10 mouse cellular contexts compared by ENCODE assay signal in the genomic region with DNA sequence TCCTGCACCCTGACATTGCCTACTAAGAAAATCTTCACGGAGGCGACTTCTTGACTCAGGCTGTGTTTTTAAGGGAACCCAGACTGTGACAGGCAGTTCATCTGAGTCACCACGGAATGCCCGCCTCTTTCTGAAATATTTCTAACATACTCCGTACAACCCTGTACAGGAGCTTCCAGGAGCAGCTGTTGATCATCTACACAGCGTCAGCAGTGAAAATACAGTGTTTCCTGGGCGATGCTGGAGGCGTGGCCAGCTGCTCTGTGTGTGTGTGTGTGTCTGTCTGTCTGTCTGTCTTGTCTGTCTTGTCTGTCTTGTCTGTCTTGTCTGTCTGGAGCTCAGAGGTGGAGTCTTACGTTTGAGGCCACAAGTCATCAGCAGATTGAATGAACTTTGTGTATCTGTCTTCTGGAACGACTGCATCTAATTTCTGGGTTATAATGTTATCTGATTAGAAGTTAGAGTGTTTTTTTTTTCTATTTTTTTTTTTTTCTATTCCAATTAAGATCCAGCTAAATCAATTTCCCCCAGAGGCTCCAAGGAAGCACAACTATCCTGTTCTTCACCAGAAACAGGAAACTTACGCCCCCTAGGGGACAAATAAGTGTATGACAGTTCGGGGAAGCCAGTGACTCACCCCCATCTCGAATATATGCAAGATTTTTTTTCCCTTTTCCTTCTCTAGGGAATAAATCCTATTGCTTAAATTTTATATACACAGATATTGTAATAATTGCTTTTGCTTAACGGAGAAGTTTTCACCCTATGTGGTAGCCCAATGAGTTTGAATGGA. TPM values are rescaled to one million over a fixed set of nuclear protein-coding genes. Genes with fewer than 3 reads are reported as not detected.
DNase-seq lines count a peak whose midpoint lies in the region; ATAC-seq lines count a peak whose summit lies in the region.
"Had no signal": no experiment of that assay in that cellular context is flagged by ENCODE, and none has a peak within 500 bp of the region (broad histone marks: within the 10 kb centered on the region; RNA-seq: fewer than 3 reads in every experiment).

No protein-coding gene starts in this region.

- no peak overlapping the region for H3K9ac ChIP-seq in midbrain, embryonic 11.5 days (ENCODE audit: low read length)
- H3K9ac ChIP-seq in midbrain, embryonic 13.5 days (replicated peaks): no peak overlapping the region
- no peak overlapping the region; the same call in 1 of the 2 replicates for H3K9ac ChIP-seq in stomach, embryonic 16.5 days (ENCODE audit: low read length)

- H3K36me3 ChIP-seq in midbrain, embryonic 11.5 days (ENCODE audit: control insufficient read depth, insufficient read depth, low read length): no peaks in the 10 kb centered on the region
- no peaks in the 10 kb centered on the region for H3K36me3 ChIP-seq in midbrain, embryonic 13.5 days
- no peaks in the 10 kb centered on the region for H3K36me3 ChIP-seq in stomach, embryonic 16.5 days (ENCODE audit: control insufficient read depth, insufficient read depth, low read length)

- H3K4me3 ChIP-seq in midbrain, embryonic 11.5 days (ENCODE audit: low read depth, low read length): no peak overlapping the region
- H3K4me3 ChIP-seq in midbrain, embryonic 13.5 days (replicated peaks): no peak overlapping the region
- no peak overlapping the region for H3K4me3 ChIP-seq in stomach, embryonic 16.5 days (replicated peaks; ENCODE audit: low read length)

- H3K27me3 ChIP-seq in midbrain, embryonic 11.5 days (ENCODE audit: control insufficient read depth, insufficient read depth, low read length): no peaks in the 10 kb centered on the region
- H3K27me3 ChIP-seq in midbrain, embryonic 13.5 days: no peaks in the 10 kb centered on the region
- H3K27me3 ChIP-seq in stomach, embryonic 16.5 days (ENCODE audit: control insufficient read depth, insufficient read depth, low read length): no peaks in the 10 kb centered on the region

- no peak overlapping the region for H3K27ac ChIP-seq in midbrain, embryonic 11.5 days (ENCODE audit: low read depth, low read length)
- H3K27ac ChIP-seq in midbrain, embryonic 13.5 days: no peak overlapping the region
- peak overlapping the region; percentile 53 for H3K27ac ChIP-seq in stomach, embryonic 16.5 days (ENCODE audit: low read length)

- no peaks in the 10 kb centered on the region for H3K4me1 ChIP-seq in midbrain, embryonic 11.5 days (ENCODE audit: control insufficient read depth, insufficient read depth, low read length)
- H3K4me1 ChIP-seq in midbrain, embryonic 13.5 days (replicated peaks): peaks cover 20% of the 10 kb centered on the region
- H3K4me1 ChIP-seq in stomach, embryonic 16.5 days (ENCODE audit: control insufficient read depth, insufficient read depth, low read length): 0 out of 2 replicates have a peak, but pooled peaks cover 2% of the 10 kb centered on the region

- H3K9me3 ChIP-seq in midbrain, embryonic 11.5 days (ENCODE audit: control insufficient read depth, low read length): no peaks in the 10 kb centered on the region
- H3K9me3 ChIP-seq in midbrain, embryonic 13.5 days: no peaks in the 10 kb centered on the region
- no peaks in the 10 kb centered on the region for H3K9me3 ChIP-seq in stomach, embryonic 16.5 days (replicated peaks; ENCODE audit: control insufficient read depth, low read length)

- ATAC-seq in midbrain, embryonic 11.5 days (ENCODE audit: low FRiP score): no peak
- no peak for ATAC-seq in midbrain, embryonic 13.5 days
- ATAC-seq in stomach, embryonic 16.5 days (ENCODE audit: insufficient read depth, low FRiP score): 0 out of 2 replicates have a peak, but pooled peaks have one; percentile 40

- no peak overlapping the region for H3K4me2 ChIP-seq in midbrain, embryonic 11.5 days
- no peak overlapping the region for H3K4me2 ChIP-seq in midbrain, embryonic 13.5 days (replicated peaks)
- H3K4me2 ChIP-seq in stomach, embryonic 16.5 days (ENCODE audit: low read depth, low read length): peak overlapping the region; percentile 16; the same call in 1 of the 2 replicates

- WGBS in midbrain, embryonic 11.5 days: 65% methylated on average over 14 of the region's 14 CpGs
- 62% methylated on average over 14 of the region's 14 CpGs for WGBS in midbrain, embryonic 13.5 days
- 29% methylated on average over 14 of the region's 14 CpGs for WGBS in stomach, embryonic 16.5 days

- DNase-seq in cerebellum, adult 11 months: peak; percentile 16
- no peak for DNase-seq in cerebellum, adult 11-12 months
- peak; percentile 90 for DNase-seq in midbrain, embryonic 11.5 days (ENCODE audit: low spot score, missing footprints)
- peak; percentile 14 for DNase-seq in c-Kit-positive CD71-positive TER-119-negative erythroid progenitor cells, embryonic 14.5 days (ENCODE audit: low read depth)
- DNase-seq in heart, postnatal 4 days: peak; percentile 58
- peak; percentile 10 for DNase-seq in lung, postnatal 25 days (ENCODE audit: low spot score)

RNA-seq across cellular contexts. Expression of gene Art2b, which starts 47.1 kb away (rescaled TPM):
- not detected in 2 replicates for polyA plus RNA-seq in midbrain, embryonic 11.5 days (2014; fragmentation: Nextera tagmentation; extraction: Ambion mirVana)
- not detected in 2 replicates for polyA plus RNA-seq in midbrain, embryonic 13.5 days (2015; fragmentation: Nextera tagmentation; extraction: Ambion mirVana)
- total RNA-seq in heart, postnatal 4 days (2021): not detected
- 0.07 TPM in 1 of 2 replicates, not detected in the other for polyA plus RNA-seq in stomach, embryonic 16.5 days (2015; fragmentation: Nextera tagmentation; extraction: Ambion mirVana)
- total RNA-seq: gastrocnemius, postnatal 36 days had no signal
- polyA plus RNA-seq: C2C12 had no signal
